In the genomic region with DNA sequence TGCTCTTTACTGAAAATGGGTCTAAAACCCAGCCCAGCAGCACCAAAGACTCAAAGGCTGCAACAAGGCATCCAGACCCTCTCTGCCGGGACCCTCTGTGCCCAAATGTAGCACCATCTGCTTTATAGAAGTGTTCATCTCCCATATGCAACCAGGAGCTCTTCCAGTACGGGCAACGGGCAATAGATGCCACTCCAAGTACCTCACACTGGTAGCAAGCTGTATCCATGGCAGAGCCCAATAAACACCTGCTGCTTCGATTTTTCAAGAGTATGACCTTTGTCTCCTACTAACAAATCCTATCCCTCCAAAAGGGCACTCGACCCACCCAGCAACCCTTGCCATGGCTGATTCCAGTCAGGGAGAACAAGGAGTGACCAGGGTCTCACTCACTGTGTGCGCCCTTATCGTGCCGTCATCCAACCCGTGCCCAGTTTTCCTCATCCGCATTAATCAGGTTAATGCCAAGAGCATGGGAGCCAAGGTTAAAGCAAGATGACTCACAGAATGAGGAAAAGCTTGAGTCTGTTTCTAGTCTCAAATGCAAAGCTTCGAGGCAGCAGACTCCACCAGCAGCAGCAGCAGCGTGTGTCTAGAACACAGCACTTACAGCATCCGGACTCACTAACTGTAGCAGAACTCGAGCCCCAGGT, we compare ENCODE assay signal across 23 mouse cellular contexts.
A peak's percentile ranks its signal among the peaks of the same experiment; 100 is the strongest.
DNase-seq lines count a peak whose midpoint lies in the region; ATAC-seq lines count a peak whose summit lies in the region.
"Had no signal": no experiment of that assay in that cellular context is flagged by ENCODE, and none has a peak within 500 bp of the region (broad histone marks: within the 10 kb centered on the region; RNA-seq: fewer than 3 reads in every experiment).

No protein-coding gene starts in this region.

- peaks cover 94% of the 10 kb centered on the region for H3K4me1 ChIP-seq in heart, embryonic 12.5 days (replicated peaks)
- H3K4me1 ChIP-seq in heart, embryonic 10.5 days: peaks cover 89% of the 10 kb centered on the region
- H3K4me1 ChIP-seq in midbrain, embryonic 11.5 days (ENCODE audit: control insufficient read depth, insufficient read depth, low read length): no peaks in the 10 kb centered on the region
- peaks cover 6% of the 10 kb centered on the region for H3K4me1 ChIP-seq in midbrain, embryonic 16.5 days (ENCODE audit: control insufficient read depth, insufficient read depth, low read length)
- H3K4me1 ChIP-seq in intestine, embryonic 15.5 days (replicated peaks): no peaks in the 10 kb centered on the region
- H3K4me1 ChIP-seq: embryonic facial prominence, embryonic 12.5 days; midbrain, embryonic 12.5 days had no signal

- ATAC-seq in heart, embryonic 12.5 days (ENCODE audit: insufficient number of reproducible peaks, low FRiP score): no peak
- no peak for ATAC-seq in midbrain, embryonic 11.5 days (ENCODE audit: low FRiP score)
- no peak for ATAC-seq in midbrain, embryonic 16.5 days
- ATAC-seq in intestine, embryonic 15.5 days: no peak
- ATAC-seq: forebrain, embryonic 16.5 days had no signal

- no peaks in the 10 kb centered on the region for H3K9me3 ChIP-seq in heart, embryonic 12.5 days (replicated peaks)
- no peaks in the 10 kb centered on the region for H3K9me3 ChIP-seq in heart, embryonic 10.5 days
- no peaks in the 10 kb centered on the region for H3K9me3 ChIP-seq in midbrain, embryonic 11.5 days (ENCODE audit: control insufficient read depth, low read length)
- no peaks in the 10 kb centered on the region for H3K9me3 ChIP-seq in midbrain, embryonic 16.5 days (replicated peaks; ENCODE audit: control insufficient read depth, low read length, poor library complexity, severe bottlenecking)
- H3K9me3 ChIP-seq in intestine, embryonic 15.5 days: no peaks in the 10 kb centered on the region
- H3K9me3 ChIP-seq: embryonic facial prominence, embryonic 12.5 days; limb, embryonic 13.5 days; lung, embryonic 15.5 days; midbrain, embryonic 12.5 days; neural tube, embryonic 13.5 days had no signal

- peak overlapping the region; percentile 30; the same call in 1 of the 2 replicates for H3K27ac ChIP-seq in heart, embryonic 12.5 days (ENCODE audit: poor library complexity, severe bottlenecking)
- no peak overlapping the region for H3K27ac ChIP-seq in heart, embryonic 10.5 days
- H3K27ac ChIP-seq in midbrain, embryonic 11.5 days (ENCODE audit: low read depth, low read length): no peak overlapping the region
- no peak overlapping the region for H3K27ac ChIP-seq in midbrain, embryonic 16.5 days (ENCODE audit: low read length)
- no peak overlapping the region for H3K27ac ChIP-seq in intestine, embryonic 15.5 days
- H3K27ac ChIP-seq: embryonic facial prominence, embryonic 12.5 days; hindbrain, embryonic 14.5 days; limb, embryonic 13.5 days; lung, embryonic 15.5 days; midbrain, embryonic 12.5 days; neural tube, embryonic 13.5 days had no signal

- WGBS in heart, embryonic 12.5 days: 85% methylated on average over 14 of the region's 14 CpGs
- WGBS in heart, embryonic 10.5 days: 87% methylated on average over 14 of the region's 14 CpGs
- 89% methylated on average over 14 of the region's 14 CpGs for WGBS in midbrain, embryonic 11.5 days
- 92% methylated on average over 14 of the region's 14 CpGs for WGBS in midbrain, embryonic 16.5 days
- 89% methylated on average over 14 of the region's 14 CpGs for WGBS in intestine, embryonic 15.5 days

- H3K36me3 ChIP-seq in heart, embryonic 12.5 days: no peaks in the 10 kb centered on the region
- H3K36me3 ChIP-seq in heart, embryonic 10.5 days: no peaks in the 10 kb centered on the region
- no peaks in the 10 kb centered on the region for H3K36me3 ChIP-seq in midbrain, embryonic 11.5 days (ENCODE audit: control insufficient read depth, insufficient read depth, low read length)
- H3K36me3 ChIP-seq in midbrain, embryonic 16.5 days (ENCODE audit: control insufficient read depth, insufficient read depth, low read length): no peaks in the 10 kb centered on the region
- H3K36me3 ChIP-seq in intestine, embryonic 15.5 days: no peaks in the 10 kb centered on the region
- H3K36me3 ChIP-seq: embryonic facial prominence, embryonic 12.5 days; limb, embryonic 13.5 days; lung, embryonic 15.5 days; midbrain, embryonic 12.5 days; neural tube, embryonic 13.5 days had no signal

- no peak overlapping the region for H3K9ac ChIP-seq in heart, embryonic 12.5 days
- no peak overlapping the region for H3K9ac ChIP-seq in midbrain, embryonic 11.5 days (ENCODE audit: low read length)
- no peak overlapping the region for H3K9ac ChIP-seq in midbrain, embryonic 16.5 days (ENCODE audit: low read depth, low read length)
- H3K9ac ChIP-seq in intestine, embryonic 15.5 days: no peak overlapping the region
- H3K9ac ChIP-seq: embryonic facial prominence, embryonic 12.5 days; hindbrain, embryonic 14.5 days; limb, embryonic 13.5 days; lung, embryonic 15.5 days; midbrain, embryonic 12.5 days; neural tube, embryonic 13.5 days had no signal

- H3K4me3 ChIP-seq in heart, embryonic 12.5 days: no peak overlapping the region
- no peak overlapping the region for H3K4me3 ChIP-seq in heart, embryonic 10.5 days
- no peak overlapping the region for H3K4me3 ChIP-seq in midbrain, embryonic 11.5 days (ENCODE audit: low read depth, low read length)
- no peak overlapping the region for H3K4me3 ChIP-seq in midbrain, embryonic 16.5 days (ENCODE audit: low read depth, low read length)
- no peak overlapping the region for H3K4me3 ChIP-seq in intestine, embryonic 15.5 days (replicated peaks)
- H3K4me3 ChIP-seq: embryonic facial prominence, embryonic 12.5 days; limb, embryonic 13.5 days; lung, embryonic 15.5 days; midbrain, embryonic 12.5 days; neural tube, embryonic 13.5 days had no signal

- DNase-seq in heart, embryonic 10.5 days (ENCODE audit: low spot score): no peak
- DNase-seq in midbrain, embryonic 11.5 days (ENCODE audit: low spot score, missing footprints): peak; percentile 21
- peak; percentile 83 for DNase-seq in adrenal gland, adult 8-10 months
- peak; percentile 80 for DNase-seq in adrenal gland, postnatal 36 days
- DNase-seq in embryo, embryonic 10 days (ENCODE audit: low spot score): no peak
- DNase-seq: B cell, adult 2 months; cerebellum, adult 18-20 months; cerebellum, postnatal 36 days; embryo, embryonic 11 days; heart, postnatal 4 days; kidney, adult 11 months; kidney, postnatal 14 days had no signal

- no peaks in the 10 kb centered on the region for H3K27me3 ChIP-seq in heart, embryonic 12.5 days (replicated peaks)
- H3K27me3 ChIP-seq in heart, embryonic 10.5 days (ENCODE audit: insufficient read depth, poor library complexity, severe bottlenecking): no peaks in the 10 kb centered on the region
- no peaks in the 10 kb centered on the region for H3K27me3 ChIP-seq in midbrain, embryonic 11.5 days (ENCODE audit: control insufficient read depth, insufficient read depth, low read length)
- H3K27me3 ChIP-seq in midbrain, embryonic 16.5 days (ENCODE audit: control insufficient read depth, insufficient read depth, low read depth, low read length): no peaks in the 10 kb centered on the region
- no peaks in the 10 kb centered on the region for H3K27me3 ChIP-seq in intestine, embryonic 15.5 days (replicated peaks)
- H3K27me3 ChIP-seq: embryonic facial prominence, embryonic 12.5 days; limb, embryonic 13.5 days; lung, embryonic 15.5 days; neural tube, embryonic 13.5 days had no signal

- peak overlapping the region; percentile 9; the same call in 1 of the 2 replicates for H3K4me2 ChIP-seq in heart, embryonic 12.5 days
- H3K4me2 ChIP-seq in midbrain, embryonic 11.5 days: no peak overlapping the region
- H3K4me2 ChIP-seq in midbrain, embryonic 16.5 days (ENCODE audit: low read length): no peak overlapping the region
- H3K4me2 ChIP-seq in intestine, embryonic 15.5 days (replicated peaks): no peak overlapping the region
- H3K4me2 ChIP-seq: embryonic facial prominence, embryonic 12.5 days; hindbrain, embryonic 14.5 days; limb, embryonic 13.5 days; liver, embryonic 11.5 days; lung, embryonic 15.5 days; midbrain, embryonic 12.5 days; neural tube, embryonic 13.5 days had no signal

Comparison
In these comparisons a context has a peak if more than half of its experiments do, and no peak if none do; other contexts are left out.
1. DNase-seq: peak in midbrain, embryonic 11.5 days (single experiment), adrenal gland, adult 8-10 months (single experiment) and adrenal gland, postnatal 36 days (2 of 2); none in heart, embryonic 10.5 days (single experiment) and embryo, embryonic 10 days (single experiment).